Mouse (Mus musculus): ENCODE results near the gene Tmco4.

Tmco4 gene

GRCm38 (mm10) chr4:139092356-139093195 is 119.9 kb downstream of the Tmco4 start, which contains the start of gene Nbl1:
Gene Nbl1, minus strand, starts transcription at chr4:139092993.
- peak; percentile 59 for DNase-seq (ENCODE audit: low spot score)

- DNase-seq (ENCODE audit: low spot score) = no peak
Measured at GRCm38 (mm10) chr4:139093196-139093530, 120.5 kb downstream of the Tmco4 start.

- peak; percentile 53 for DNase-seq (ENCODE audit: low spot score)
Measured at GRCm38 (mm10) chr4:139095406-139095805, 122.7 kb downstream of the Tmco4 start.

GRCm38 (mm10) chr4:139096201-139096600 is 123.5 kb downstream of the Tmco4 start:
- no peak for DNase-seq (ENCODE audit: low spot score)

- DNase-seq (ENCODE audit: low spot score) = no peak
Measured at GRCm38 (mm10) chr4:139100326-139100725, 127.6 kb downstream of the Tmco4 start.

GRCm38 (mm10) chr4:139101546-139101945 is 128.9 kb downstream of the Tmco4 start:
- peak; percentile 67 for DNase-seq (ENCODE audit: low spot score)

GRCm38 (mm10) chr4:139105453-139105852 is 132.8 kb downstream of the Tmco4 start:
- DNase-seq (ENCODE audit: low spot score) = peak; percentile 69
